Mouse (Mus musculus): ENCODE measurements around the gene 1700019A02Rik. TPM values are rescaled to one million over a fixed set of nuclear protein-coding genes. Genes with fewer than 3 reads are reported as not detected.

Gene 1700019A02Rik
- total and polyA plus RNA-seq, 3 experiments = not detected

DNA sequence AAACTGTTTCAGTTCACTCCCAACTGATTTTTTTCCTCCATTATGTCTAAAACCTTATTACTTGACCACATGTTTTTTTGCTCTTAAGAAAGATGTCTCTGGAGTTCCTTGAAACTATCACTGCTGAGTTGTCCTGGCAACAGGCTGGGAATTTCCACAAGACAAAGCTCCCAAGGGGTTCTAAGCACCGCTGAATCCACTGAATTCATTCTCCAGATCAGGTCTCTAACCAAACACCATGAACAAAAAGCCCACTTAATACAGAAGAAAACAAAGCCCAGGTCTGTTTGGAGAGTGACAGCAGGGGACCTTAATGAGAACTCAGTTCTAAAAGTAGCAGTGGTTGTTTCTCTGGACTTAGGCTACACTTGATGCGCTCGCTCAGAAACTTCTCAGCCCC, 3.8 kb upstream of the 1700019A02Rik start:
- no peaks in the 10 kb centered on the region for H3K79me2 ChIP-seq (ENCODE audit: control insufficient read depth, insufficient read depth, low read length, poor library complexity)
- H3K36me3 ChIP-seq (ENCODE audit: control insufficient read depth in 1 of 2, insufficient read depth in 2 of 2, low read length in 2 of 2) = peaks cover 0 to 5% of the 10 kb centered on the region in 2 experiments; a peak in 2 of 4 replicates
- no peak overlapping the region for H3K9ac ChIP-seq (ENCODE audit: control insufficient read depth, low read depth, low read length, poor library complexity, severe bottlenecking)
- H3K9me3 ChIP-seq (replicated peaks; ENCODE audit: insufficient read depth, low read length) = no peaks in the 10 kb centered on the region
- no peak overlapping the region for H3K4me3 ChIP-seq (ENCODE audit: control insufficient read depth in 1 of 2, insufficient read depth in 1 of 2, low read depth in 2 of 2, low read length in 2 of 2)
- peaks cover 0 to 2% of the 10 kb centered on the region in 2 experiments; a peak in 1 of 4 replicates for H3K4me1 ChIP-seq (ENCODE audit: control insufficient read depth in 1 of 2, insufficient read depth in 2 of 2, low read length in 2 of 2)
- no peak overlapping the region for H3K27ac ChIP-seq (ENCODE audit: control insufficient read depth, low read depth, low read length)
- TF ChIP-seq EP300 (IDR thresholded peaks at IDR 0.05; ENCODE audit: low read depth in 1 of 2, low read length in 2 of 2) (no peak), JUND (IDR thresholded peaks at IDR 0.05; ENCODE audit: low read depth, low read length) (no peak), MAFK (IDR thresholded peaks at IDR 0.05; ENCODE audit: borderline replicate concordance, low read depth, low read length) (no peak), MYB (IDR thresholded peaks at IDR 0.05; ENCODE audit: low read depth, low read length) (no peak), MEF2A (IDR thresholded peaks at IDR 0.05; ENCODE audit: extremely low read depth, insufficient replicate concordance, low read depth, low read length, poor library complexity, severe bottlenecking) (no peak), CHD2 (IDR thresholded peaks at IDR 0.05; ENCODE audit: low read length) (no peak), NELFE (IDR thresholded peaks at IDR 0.05; ENCODE audit: low read depth, low read length) (no peak), USF1 (IDR thresholded peaks at IDR 0.05; ENCODE audit: low read depth, low read length) (no peak), ZKSCAN1 (IDR thresholded peaks at IDR 0.05; ENCODE audit: low read depth, low read length) (no peak), NRF1 (IDR thresholded peaks at IDR 0.05; ENCODE audit: insufficient read depth, low read depth, low read length, poor library complexity, severe bottlenecking) (no peak), GABPA (IDR thresholded peaks at IDR 0.05; ENCODE audit: low read depth, low read length) (no peak), E2F4 (IDR thresholded peaks at IDR 0.05; ENCODE audit: borderline replicate concordance, low read depth, low read length) (no peak), BHLHE40 (IDR thresholded peaks at IDR 0.05; ENCODE audit: borderline replicate concordance, low read depth, low read length) (no peak), TBP (IDR thresholded peaks at IDR 0.05; ENCODE audit: low read depth, low read length) (no peak), CTCF (IDR thresholded peaks at IDR 0.05 in 2 of 3, conservative IDR thresholded peaks at IDR 0.05 in 1 of 3; ENCODE audit: control insufficient read depth in 1 of 3, insufficient read depth in 1 of 3, low read depth in 2 of 3, low read length in 3 of 3, poor library complexity in 1 of 3, severe bottlenecking in 1 of 3) (no peak), ZMIZ1 (IDR thresholded peaks at IDR 0.05; ENCODE audit: low read depth, low read length) (no peak)
- no peak for DNase-seq (ENCODE audit: low read depth, low spot score)
- H3K27me3 ChIP-seq (ENCODE audit: control insufficient read depth in 1 of 2, insufficient read depth in 2 of 2, low read length in 2 of 2) = no peaks in the 10 kb centered on the region

DNA sequence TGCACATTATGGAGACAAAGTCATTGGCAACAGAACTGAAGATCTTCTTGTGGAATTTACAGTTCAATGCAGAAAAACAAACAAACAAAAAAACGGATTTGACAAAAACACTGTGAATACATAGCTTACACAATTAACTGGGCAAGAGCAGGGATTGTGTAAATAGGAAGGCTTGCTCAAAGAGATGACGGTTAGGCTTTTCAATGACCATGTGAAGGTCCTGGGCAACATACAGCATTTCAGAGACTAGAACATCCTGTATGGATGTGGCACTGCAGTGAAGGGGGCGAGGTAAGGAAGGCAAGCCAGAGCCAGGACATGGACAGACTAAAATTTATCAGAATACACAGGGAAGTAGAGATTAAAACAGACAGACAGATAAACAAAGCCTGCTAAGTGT, 2.2 kb upstream of the 1700019A02Rik start:
- TF ChIP-seq GATA1 (IDR thresholded peaks at IDR 0.05; ENCODE audit: low read depth, low read length) (no peak), ZC3H11A (IDR thresholded peaks at IDR 0.05; ENCODE audit: low read depth, low read length) (no peak), POLR2AphosphoS5 (IDR thresholded peaks at IDR 0.05; ENCODE audit: borderline replicate concordance, low read depth, low read length) (no peak)
- Histone ChIP-seq H3K4me1 (ENCODE audit: control insufficient read depth in 1 of 2, insufficient read depth in 2 of 2, low read length in 2 of 2) (peaks cover 0 to 2% of the 10 kb centered on the region in 2 experiments; a peak in 1 of 4 replicates), H3K79me2 (ENCODE audit: control insufficient read depth, insufficient read depth, low read length, poor library complexity) (no peaks in the 10 kb centered on the region), H3K9me3 (replicated peaks; ENCODE audit: insufficient read depth, low read length) (no peaks in the 10 kb centered on the region), H3K9ac (ENCODE audit: control insufficient read depth, low read depth, low read length, poor library complexity, severe bottlenecking) (no peak overlapping the region), H3K27me3 (ENCODE audit: control insufficient read depth in 1 of 2, insufficient read depth in 2 of 2, low read length in 2 of 2) (no peaks in the 10 kb centered on the region), H3K4me3 (ENCODE audit: control insufficient read depth in 1 of 2, insufficient read depth in 1 of 2, low read depth in 2 of 2, low read length in 2 of 2) (no peak overlapping the region), H3K36me3 (ENCODE audit: control insufficient read depth in 1 of 2, insufficient read depth in 2 of 2, low read length in 2 of 2) (peaks cover 0 to 1% of the 10 kb centered on the region in 2 experiments; a peak in 2 of 4 replicates), H3K27ac (ENCODE audit: control insufficient read depth, low read depth, low read length) (no peak overlapping the region)
- DNase-seq (ENCODE audit: low read depth, low spot score) = no peak
